Mouse (Mus musculus) Patski (cell line): ENCODE data around the gene Stac3. TPM values are rescaled to one million over a fixed set of nuclear protein-coding genes. Genes with fewer than 3 reads are reported as not detected.

ENCODE experiments used
- ATAC-seq: fragments of 100-300 bp; one replicate; pipeline ENCODE4 v1.8.0; 2021
- CTCF ChIA-PET: fragments of 350-600 bp; sonication (Branson Sonifier 250); formaldehyde crosslinking; loops from one replicate; lab custom pipeline; 2022; ENCODE audit warnings: inconsistent platforms; lab: Charles Lee
- POLR2A ChIA-PET: fragments of 350-600 bp; sonication (Branson Sonifier 250); formaldehyde crosslinking; loops from one replicate; lab custom pipeline; 2022; ENCODE audit warnings: antibody characterized with exemption, inconsistent platforms; lab: Charles Lee
- DNase-seq: peaks from one replicate; pipeline ENCODE4 v3.0.0-alpha.2; 2011; ENCODE audit warnings: low read depth, low spot score
- H3K27me3 ChIP-seq: fragments of 371-371 bp; one replicate; pipeline ENCODE4 v1.5.1; 2021
- CTCF ChIP-seq: fragments of 100-300 bp; IDR thresholded peaks from one replicate; pipeline ENCODE4 v1.5.1; 2021
- in situ Hi-C: fragments of 300-500 bp; cut with MboI; formaldehyde crosslinking; loops from 3 replicates; pipeline ENCODE4 v1.11.1; 2018; ENCODE audit warnings: low pct_unique_long_range_greater_than_20kb, mixed read lengths
- polyA plus RNA-seq: library from polyadenylated mRNA; unstranded; gene quantifications from one replicate; pipeline ENCODE4 v1.2.3, GENCODE M21; 2021

Gene Stac3
- polyA plus RNA-seq, 1 experiment from 2014 or later, result 0.80 TPM

- ATAC-seq, result peak; percentile 51
These were observed 20.4 kb upstream of the Stac3 start for GRCm38 (mm10) chr10:127480833-127481813.

GRCm38 (mm10) chr10:127485235-127485634 lies 16.3 kb upstream of the Stac3 start:
- ChIA-PET POLR2A (interaction anchor here (1.3 kb wide), 1 partner anchor 19 kb away, joined by 4 read pairs; no protein-coding TSS in a partner anchor), CTCF (interaction anchor here (0.8 to 3.0 kb wide), 2 partner anchors 28 to 50 kb away, joined by 3 to 11 read pairs; no protein-coding TSS in a partner anchor)
- ATAC-seq, result peak; percentile 70
- DNase-seq, result no peak
- TF ChIP-seq CTCF, result no peak
- in situ Hi-C loops, result no loop called here
- H3K27me3 ChIP-seq, result no peaks in the 10 kb centered on the region

More at GRCm38 (mm10) chr10:127480833-127481813, 20.4 kb upstream of the Stac3 start:
- TF ChIP-seq CTCF, result no peak
- ChIA-PET CTCF (interaction anchor here (0.7 to 3.4 kb wide), 10 partner anchors 9 to 142 kb away, joined by 3 to 20 read pairs (median 4); partner anchors contain the start of gene Stac3), POLR2A (no interaction called here)
- H3K27me3 ChIP-seq, result no peaks in the 10 kb centered on the region
- in situ Hi-C loops, result no loop called here
- no peak for DNase-seq

- ChIA-PET POLR2A (no interaction called here), CTCF (interaction anchor here (1.1 kb wide), 1 partner anchor 24 kb away, joined by 3 read pairs; no protein-coding TSS in a partner anchor)
- H3K27me3 ChIP-seq, result no peaks in the 10 kb centered on the region
- DNase-seq (no peak), ATAC-seq (no peak)
- in situ Hi-C loops, result no loop called here
- no peak for TF ChIP-seq CTCF
These were observed 12.6 kb upstream of the Stac3 start for GRCm38 (mm10) chr10:127488856-127489255.

GRCm38 (mm10) chr10:127490160-127491127 lies 11.0 kb upstream of the Stac3 start:
- ATAC-seq (no peak), DNase-seq (no peak)
- TF ChIP-seq CTCF, result no peak
- CTCF ChIA-PET, result interaction anchor here (1.6 to 2.2 kb wide), 4 partner anchors 10 to 47 kb away, joined by 5 to 11 read pairs (median 6); no protein-coding TSS in a partner anchor
- POLR2A ChIA-PET, result interaction anchor here (0.6 kb wide), 1 partner anchor 338 kb away, joined by 4 read pairs; no protein-coding TSS in a partner anchor
- in situ Hi-C loops, result no loop called here
- H3K27me3 ChIP-seq, result no peaks in the 10 kb centered on the region

GRCm38 (mm10) chr10:127491128-127491512 lies 10.4 kb upstream of the Stac3 start:
- POLR2A ChIA-PET, result interaction anchor here (0.6 kb wide), 1 partner anchor 338 kb away, joined by 4 read pairs; no protein-coding TSS in a partner anchor
- DNase-seq (no peak), ATAC-seq (no peak)
- TF ChIP-seq CTCF, result no peak
- CTCF ChIA-PET, result interaction anchor here (1.6 to 2.2 kb wide), 4 partner anchors 10 to 46 kb away, joined by 5 to 11 read pairs (median 6); no protein-coding TSS in a partner anchor
- no peaks in the 10 kb centered on the region for H3K27me3 ChIP-seq
- in situ Hi-C loops, result no loop called here

- H3K27me3 ChIP-seq, result no peaks in the 10 kb centered on the region
- DNase-seq (no peak), ATAC-seq (no peak)
- TF ChIP-seq CTCF, result no peak
- ChIA-PET CTCF (interaction anchor here (1.8 to 2.2 kb wide), 2 partner anchors 13 to 21 kb away, joined by 6 to 11 read pairs; no protein-coding TSS in a partner anchor), POLR2A (no interaction called here)
- in situ Hi-C loops, result no loop called here
These were observed 9.4 kb upstream of the Stac3 start for GRCm38 (mm10) chr10:127492118-127492517.

- ChIA-PET CTCF (interaction anchor here (0.7 to 1.8 kb wide), 2 partner anchors 17 to 27 kb away, joined by 3 to 8 read pairs; partner anchors contain the start of gene Shmt2), POLR2A (interaction anchor here (0.5 to 1.3 kb wide), 2 partner anchors 10 to 13 kb away, joined by 3 to 4 read pairs; no protein-coding TSS in a partner anchor)
- no peaks in the 10 kb centered on the region for H3K27me3 ChIP-seq
- ATAC-seq, result no peak
- DNase-seq, result no peak
- in situ Hi-C loops, result no loop called here
- TF ChIP-seq CTCF, result no peak
These were observed 5.3 kb upstream of the Stac3 start for GRCm38 (mm10) chr10:127496156-127496555.

DNA sequence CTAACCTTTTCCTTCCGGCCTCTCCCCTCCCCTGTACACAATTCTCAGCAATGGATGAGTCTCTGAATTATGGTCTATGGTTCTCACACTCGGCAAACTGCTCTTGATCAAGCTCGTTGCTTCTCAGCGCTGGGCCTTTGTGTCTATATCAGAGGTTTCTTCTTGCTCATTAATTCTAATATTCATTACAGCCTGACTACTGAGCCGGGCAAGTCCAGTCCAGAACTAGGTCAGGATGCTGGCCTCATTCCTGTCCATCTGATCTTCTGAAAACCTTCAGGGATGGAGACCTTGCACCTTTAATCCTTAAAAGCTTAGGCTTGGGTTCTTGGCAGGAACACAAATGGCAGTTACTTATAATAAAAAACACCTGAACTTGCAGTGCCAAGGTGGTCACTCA lies 2.0 kb upstream of the Stac3 start:
- DNase-seq (no peak), ATAC-seq (no peak)
- TF ChIP-seq CTCF, result no peak
- ChIA-PET POLR2A (no interaction called here), CTCF (interaction anchor here (1.9 to 5.9 kb wide), 2 partner anchors 9 to 14 kb away, joined by 10 to 47 read pairs; no protein-coding TSS in a partner anchor)
- in situ Hi-C loops, result no loop called here
- H3K27me3 ChIP-seq, result no peaks in the 10 kb centered on the region

- in situ Hi-C loops, result no loop called here
- H3K27me3 ChIP-seq, result no peaks in the 10 kb centered on the region
- no peak for ATAC-seq
- ChIA-PET CTCF (interaction anchor here (0.8 to 5.9 kb wide), 4 partner anchors 9 to 55 kb away, joined by 3 to 47 read pairs (median 12); no protein-coding TSS in a partner anchor), POLR2A (no interaction called here)
- TF ChIP-seq CTCF, result no peak
- no peak for DNase-seq
These were observed 1.4 kb upstream of the Stac3 start for GRCm38 (mm10) chr10:127500042-127500441.
